Mouse (Mus musculus) ES-Bruce4 (cell line): ENCODE results near the gene Bco1. TPM values are rescaled to one million over a fixed set of nuclear protein-coding genes. Genes with fewer than 3 reads are reported as not detected.

Experiments
- H3K27ac ChIP-seq: 2 replicates; pipeline ENCODE4 v1.5.1; 2012; ENCODE audit warnings: low read length, inconsistent platforms; ENCODE audit not compliant: insufficient read depth
- H3K27me3 ChIP-seq: 2 replicates; pipeline ENCODE4 v1.6.1; 2012; ENCODE audit warnings: mild to moderate bottlenecking, low read length, inconsistent platforms; ENCODE audit not compliant: control insufficient read depth, poor library complexity, insufficient read depth, severe bottlenecking
- H3K36me3 ChIP-seq: 2 replicates; pipeline ENCODE4 v1.6.1; 2012; ENCODE audit warnings: inconsistent platforms, mild to moderate bottlenecking, low read length, moderate library complexity; ENCODE audit not compliant: control insufficient read depth, poor library complexity, insufficient read depth, severe bottlenecking
- H3K4me1 ChIP-seq: one replicate; pipeline ENCODE4 v1.8.1; 2011; ENCODE audit warnings: low read length; ENCODE audit not compliant: control insufficient read depth, insufficient read depth
- H3K4me3 ChIP-seq: 2 replicates; pipeline ENCODE4 v1.5.1; 2011; ENCODE audit warnings: low read depth, mild to moderate bottlenecking, low read length
- H3K9ac ChIP-seq: 2 replicates; pipeline ENCODE4 v1.6.1; 2012; ENCODE audit warnings: low read depth, mild to moderate bottlenecking, inconsistent platforms; ENCODE audit not compliant: poor library complexity, severe bottlenecking
- H3K9me3 ChIP-seq: replicated peaks from 2 replicates; pipeline ENCODE4 v1.6.1; 2012; ENCODE audit warnings: mild to moderate bottlenecking, low read length, inconsistent platforms; ENCODE audit not compliant: control insufficient read depth, poor library complexity, insufficient read depth, severe bottlenecking
- CTCF ChIP-seq: IDR thresholded peaks from one replicate; pipeline ENCODE4 v1.8.1; 2011; ENCODE audit warnings: low read depth, low read length
- EP300 ChIP-seq: IDR thresholded peaks from 2 replicates; pipeline ENCODE4 v1.6.1; 2011; ENCODE audit warnings: low read depth, low read length; ENCODE audit not compliant: insufficient read depth
- POLR2A ChIP-seq: IDR thresholded peaks from one replicate; pipeline ENCODE4 v1.8.1; 2011; ENCODE audit warnings: low read length; ENCODE audit not compliant: insufficient read depth
- polyA plus RNA-seq: library from polyadenylated mRNA; stranded (reverse); fragments of >200 nt; gene quantifications from 2 replicates; pipeline ENCODE4 v1.2.4, GENCODE M21; 2011; ENCODE audit warnings: low read depth; ENCODE audit not compliant: missing spikeins, insufficient read depth, insufficient read length

Bco1 gene
- polyA plus RNA-seq, 1 experiment: not detected

DNA sequence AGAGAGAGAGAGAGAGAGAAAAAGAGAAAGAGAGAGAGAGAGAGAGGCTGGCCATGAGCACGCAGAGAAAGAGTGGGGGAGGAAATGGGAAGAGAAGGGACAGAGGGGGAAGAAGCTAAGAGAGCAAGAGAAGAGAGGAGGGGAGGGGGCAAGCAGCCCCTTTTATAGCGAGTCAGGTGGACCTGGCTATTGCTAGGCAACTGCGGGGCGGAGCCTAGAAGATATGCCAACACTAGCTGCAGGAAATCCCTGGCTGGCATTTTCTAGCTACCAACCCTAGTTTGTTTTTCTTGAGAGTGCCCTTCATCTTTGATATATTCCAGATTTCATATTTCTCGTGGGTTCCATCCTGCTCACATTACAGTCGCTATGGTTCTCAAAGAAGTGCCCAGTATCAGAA lies 19.4 kb downstream of the Bco1 start:
- TF ChIP-seq CTCF (no peak), EP300 (no peak), POLR2A (no peak)
- H3K4me3 ChIP-seq: no peak overlapping the region
- H3K4me1 ChIP-seq: peaks cover 8% of the 10 kb centered on the region

DNA sequence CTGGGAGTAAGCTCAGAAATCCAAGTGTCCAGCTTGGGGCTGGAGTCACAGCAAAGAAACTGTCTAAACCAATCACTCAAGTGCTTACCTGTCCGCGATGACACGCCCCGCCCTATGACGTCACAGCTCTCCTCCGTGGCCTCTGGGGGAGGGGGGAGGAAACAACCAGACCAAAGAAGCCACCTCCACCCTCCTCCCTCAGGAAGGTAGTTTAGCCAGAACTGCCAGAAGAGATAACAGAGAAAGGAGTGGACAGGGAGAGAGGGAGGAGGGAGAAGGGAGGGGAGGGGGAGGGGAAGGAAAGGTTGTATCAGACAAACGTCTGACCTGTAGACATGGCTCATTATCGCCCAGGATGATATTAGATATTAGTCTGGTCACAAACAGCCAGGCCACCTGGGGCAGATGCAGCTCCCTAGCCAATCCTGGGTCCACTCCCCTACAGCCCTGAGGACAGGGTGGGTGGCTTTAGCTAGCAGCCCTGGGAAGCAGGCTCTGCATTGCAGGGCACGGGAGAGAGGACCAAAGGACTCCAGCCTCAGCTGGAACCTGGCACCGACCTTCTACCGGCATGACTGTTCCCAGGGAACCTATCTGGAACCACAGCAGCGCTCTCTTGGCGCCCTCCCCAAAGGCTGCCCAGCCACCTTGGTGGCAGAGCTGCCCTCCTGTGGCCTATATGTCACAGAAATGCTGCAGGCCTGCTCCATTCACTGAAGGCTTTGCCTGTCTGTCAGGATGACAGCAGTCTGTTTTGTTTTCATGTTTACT lies 20.2 kb downstream of the Bco1 start:
- Histone ChIP-seq H3K27ac (no peak overlapping the region), H3K9ac (no peak overlapping the region), H3K4me3 (no peak overlapping the region), H3K36me3 (no peaks in the 10 kb centered on the region), H3K4me1 (peaks cover 8% of the 10 kb centered on the region), H3K9me3 (no peaks in the 10 kb centered on the region), H3K27me3 (no peaks in the 10 kb centered on the region)
- no peak for TF ChIP-seq EP300
- TF ChIP-seq CTCF: no peak
- no peak for TF ChIP-seq POLR2A

More for the DNA sequence above, 19.4 kb downstream of the Bco1 start:
- H3K9ac ChIP-seq: no peak overlapping the region
- no peaks in the 10 kb centered on the region for H3K9me3 ChIP-seq
- no peak overlapping the region for H3K27ac ChIP-seq
- H3K36me3 ChIP-seq: no peaks in the 10 kb centered on the region
- H3K27me3 ChIP-seq: no peaks in the 10 kb centered on the region

DNA sequence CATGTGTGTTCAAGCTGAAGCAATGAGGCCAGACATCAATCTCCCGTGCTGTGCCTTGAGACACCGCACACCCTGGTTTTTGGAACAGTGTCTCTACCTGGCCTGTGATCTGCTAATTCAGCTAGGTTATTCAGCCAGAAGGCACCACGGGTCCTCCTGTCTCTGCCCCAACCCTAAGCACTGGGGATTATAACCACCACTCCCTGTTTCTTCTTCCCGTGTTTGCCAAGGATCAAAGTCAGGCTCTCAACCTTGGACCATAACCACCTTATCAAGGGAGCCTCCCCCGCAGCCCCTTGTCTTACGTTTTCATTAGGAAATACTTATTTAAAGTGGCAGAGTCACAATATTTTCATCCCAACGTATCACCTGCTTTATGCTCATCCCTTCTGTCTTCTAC lies 20.9 kb downstream of the Bco1 start:
- Histone ChIP-seq H3K27me3 (no peaks in the 10 kb centered on the region), H3K4me3 (no peak overlapping the region), H3K4me1 (peaks cover 8% of the 10 kb centered on the region), H3K9me3 (no peaks in the 10 kb centered on the region), H3K36me3 (no peaks in the 10 kb centered on the region), H3K27ac (no peak overlapping the region), H3K9ac (no peak overlapping the region)
- no peak for TF ChIP-seq CTCF
- TF ChIP-seq EP300: no peak
- TF ChIP-seq POLR2A: no peak

DNA sequence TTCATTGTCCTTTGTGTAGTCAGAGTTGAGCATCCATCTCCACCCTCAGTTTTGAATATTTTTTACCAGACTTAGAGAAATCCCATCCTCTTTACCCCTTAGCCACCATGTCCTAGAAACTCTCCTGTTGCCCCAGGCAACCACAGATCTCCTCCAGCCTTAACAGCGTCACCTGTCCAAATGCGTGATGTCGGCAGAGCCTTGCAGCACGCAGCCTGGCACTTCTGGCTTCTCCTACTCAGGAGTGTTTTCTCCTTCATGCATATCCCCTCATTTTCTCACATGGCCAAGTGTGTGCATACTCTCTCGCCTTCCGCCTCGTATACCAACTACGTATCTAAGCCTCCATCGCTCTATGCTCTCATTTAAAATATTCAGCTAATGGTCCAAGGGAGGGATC lies 22.8 kb downstream of the Bco1 start:
- Histone ChIP-seq H3K4me3 (no peak overlapping the region), H3K36me3 (no peaks in the 10 kb centered on the region), H3K9me3 (no peaks in the 10 kb centered on the region), H3K9ac (no peak overlapping the region), H3K27ac (no peak overlapping the region), H3K27me3 (no peaks in the 10 kb centered on the region), H3K4me1 (peaks cover 6% of the 10 kb centered on the region)
- TF ChIP-seq CTCF (no peak), POLR2A (no peak), EP300 (no peak)

DNA sequence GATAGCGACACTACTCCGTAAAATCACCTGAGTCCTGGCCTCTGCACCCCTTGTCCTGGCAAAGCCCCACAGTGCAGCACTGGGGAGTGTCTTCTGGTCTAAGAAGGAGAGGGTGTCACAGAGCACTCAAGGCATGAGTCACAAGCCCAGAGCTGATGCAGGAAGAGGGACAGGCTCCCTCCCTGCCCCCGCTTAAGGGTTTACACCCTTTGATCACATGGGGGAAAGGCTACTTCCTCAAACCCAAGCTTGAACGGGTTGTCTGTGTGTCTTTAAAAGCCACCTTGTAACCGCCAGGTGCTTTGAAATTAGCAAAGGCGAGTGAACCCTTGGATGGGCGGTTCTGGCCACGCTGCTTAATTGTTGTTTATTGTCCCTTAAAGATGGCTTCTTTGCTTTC lies 25.6 kb downstream of the Bco1 start:
- no peak overlapping the region for H3K9ac ChIP-seq
- H3K9me3 ChIP-seq: peaks cover 2% of the 10 kb centered on the region; the same call in 1 of the 2 replicates
- 0 out of 2 replicates have a peak, but pooled peaks cover 1% of the 10 kb centered on the region for H3K27me3 ChIP-seq
- no peak overlapping the region for H3K27ac ChIP-seq
- no peak overlapping the region for H3K4me3 ChIP-seq
- no peaks in the 10 kb centered on the region for H3K4me1 ChIP-seq
- no peaks in the 10 kb centered on the region for H3K36me3 ChIP-seq
- no peak for TF ChIP-seq EP300
- TF ChIP-seq POLR2A: no peak
- TF ChIP-seq CTCF: no peak

DNA sequence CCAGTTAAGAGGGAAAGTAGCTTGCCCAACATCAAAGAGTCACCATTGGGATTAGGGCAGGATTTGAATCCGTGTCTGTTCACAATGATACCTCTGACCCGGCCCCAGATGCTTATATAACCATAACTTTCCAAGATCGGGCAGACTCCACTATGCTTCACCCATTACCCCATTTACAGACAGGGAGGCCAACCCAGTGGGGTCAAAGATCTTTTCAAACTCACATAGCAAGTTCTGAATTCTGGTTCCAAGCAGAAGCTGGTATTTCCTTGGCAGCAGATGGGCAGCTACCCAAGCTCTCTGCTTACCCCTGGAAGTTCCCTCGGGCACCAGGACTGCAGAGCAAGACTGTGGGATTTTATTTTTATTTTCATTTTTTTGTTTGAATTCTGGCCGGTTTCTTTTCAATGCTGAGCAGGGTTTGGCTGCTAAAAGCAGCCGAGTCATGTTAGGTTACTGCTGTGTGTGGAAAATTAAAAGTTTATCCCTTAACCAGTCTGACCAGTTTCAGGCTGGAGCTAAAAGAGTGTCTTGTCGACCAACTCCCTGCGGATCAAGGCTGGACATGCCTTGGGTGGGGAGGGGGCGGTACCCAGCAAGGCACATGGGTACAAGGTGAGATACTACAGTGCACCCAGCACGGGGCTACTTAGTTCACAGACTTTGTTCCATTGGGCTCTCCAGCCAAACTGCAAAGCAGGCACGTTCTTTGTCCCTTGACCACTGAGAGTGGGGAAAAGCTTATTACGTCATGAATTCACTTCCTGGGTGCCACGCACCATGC lies 28.4 kb downstream of the Bco1 start:
- H3K9ac ChIP-seq: no peak overlapping the region
- no peak overlapping the region for H3K27ac ChIP-seq
- no peaks in the 10 kb centered on the region for H3K36me3 ChIP-seq
- TF ChIP-seq EP300 (no peak), CTCF (no peak), POLR2A (no peak)
- 0 out of 2 replicates have a peak, but pooled peaks cover 1% of the 10 kb centered on the region for H3K27me3 ChIP-seq
- peaks cover 2% of the 10 kb centered on the region; the same call in 1 of the 2 replicates for H3K9me3 ChIP-seq
- H3K4me3 ChIP-seq: no peak overlapping the region
- H3K4me1 ChIP-seq: no peaks in the 10 kb centered on the region
